Mouse (Mus musculus) skeletal muscle tissue, adult 2 months (tissue): Measurements from ENCODE around the gene Nup205.

Experiments used
- DNase-seq: peaks from one replicate; pipeline ENCODE4 v3.0.0-alpha.2; 2012; ENCODE audit warnings: low read depth, low spot score

The Nup205 gene

GRCm38 (mm10) chr6:35245086-35245485, 67.9 kb downstream of the Nup205 start:
- DNase-seq: no peak

- DNase-seq: no peak
Measured at GRCm38 (mm10) chr6:35251807-35252476, 74.7 kb downstream of the Nup205 start.

GRCm38 (mm10) chr6:35252477-35253346, 75.5 kb downstream of the Nup205 start:
- DNase-seq: peak; percentile 86

- no peak for DNase-seq
Measured at GRCm38 (mm10) chr6:35253474-35253873, 76.3 kb downstream of the Nup205 start.

- no peak for DNase-seq
Measured at GRCm38 (mm10) chr6:35254136-35254904, 77.1 kb downstream of the Nup205 start.

- DNase-seq: no peak
Measured at GRCm38 (mm10) chr6:35255017-35255416, 77.8 kb downstream of the Nup205 start.

GRCm38 (mm10) chr6:35256691-35257090, 79.5 kb downstream of the Nup205 start:
- peak; percentile 72 for DNase-seq

GRCm38 (mm10) chr6:35257626-35258190, 80.5 kb downstream of the Nup205 start:
- no peak for DNase-seq

- DNase-seq: no peak
Measured at GRCm38 (mm10) chr6:35258922-35259321, 81.7 kb downstream of the Nup205 start.

GRCm38 (mm10) chr6:35259526-35259925, 82.3 kb downstream of the Nup205 start:
- peak; percentile 34 for DNase-seq

GRCm38 (mm10) chr6:35260531-35260930, 83.3 kb downstream of the Nup205 start:
- DNase-seq: no peak

- no peak for DNase-seq
Measured at GRCm38 (mm10) chr6:35265580-35266278, 88.5 kb downstream of the Nup205 start.

- no peak for DNase-seq
Measured at GRCm38 (mm10) chr6:35268711-35269110, 91.5 kb downstream of the Nup205 start.

- no peak for DNase-seq
Measured at GRCm38 (mm10) chr6:35269643-35270042, 92.4 kb downstream of the Nup205 start.

GRCm38 (mm10) chr6:35271094-35271855, 94.1 kb downstream of the Nup205 start:
- DNase-seq: no peak

- DNase-seq: no peak
Measured at GRCm38 (mm10) chr6:35271868-35272765, 94.9 kb downstream of the Nup205 start.

- DNase-seq: no peak
Measured at GRCm38 (mm10) chr6:35273391-35274082, 96.3 kb downstream of the Nup205 start.

- DNase-seq: no peak
Measured at GRCm38 (mm10) chr6:35277903-35278587, 100.8 kb downstream of the Nup205 start.
